Mouse (Mus musculus) B cell, adult 2 months (primary cell): Measurements from ENCODE around the gene Prkar2b.
"Not testable (repeated sequence)": the region's sequence is repeated elsewhere in the genome, so short reads cannot be mapped to it uniquely, and the experiment has no call there.

ENCODE experiments used
- DNase-seq, 2 experiments: peaks; one replicate each; pipeline ENCODE4 v3.0.0; 2022

The Prkar2b gene

DNA sequence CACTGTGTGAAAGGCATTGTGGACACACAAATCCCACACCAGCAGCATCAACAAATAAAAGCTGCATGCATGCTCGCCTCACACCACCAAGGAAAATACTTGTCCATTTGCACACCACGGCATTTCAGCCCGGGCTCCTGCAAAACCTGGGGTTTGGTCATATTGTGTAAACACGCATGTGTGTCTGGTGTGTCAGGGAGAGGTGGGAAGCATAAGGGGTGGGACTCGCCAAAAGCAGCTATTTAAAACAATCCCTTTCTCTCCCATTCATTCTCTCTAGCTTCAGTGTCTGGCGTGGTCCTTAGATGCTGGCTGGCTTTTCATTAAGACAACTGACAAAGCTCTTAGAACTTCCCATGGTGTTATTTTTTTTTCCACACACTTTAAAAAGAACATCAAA is 1.4 kb downstream of the Prkar2b start:
- no peak for DNase-seq

- DNase-seq, result no peak
Observed at GRCm38 (mm10) chr12:32059135-32059534, 2.0 kb downstream of the Prkar2b start.

DNA sequence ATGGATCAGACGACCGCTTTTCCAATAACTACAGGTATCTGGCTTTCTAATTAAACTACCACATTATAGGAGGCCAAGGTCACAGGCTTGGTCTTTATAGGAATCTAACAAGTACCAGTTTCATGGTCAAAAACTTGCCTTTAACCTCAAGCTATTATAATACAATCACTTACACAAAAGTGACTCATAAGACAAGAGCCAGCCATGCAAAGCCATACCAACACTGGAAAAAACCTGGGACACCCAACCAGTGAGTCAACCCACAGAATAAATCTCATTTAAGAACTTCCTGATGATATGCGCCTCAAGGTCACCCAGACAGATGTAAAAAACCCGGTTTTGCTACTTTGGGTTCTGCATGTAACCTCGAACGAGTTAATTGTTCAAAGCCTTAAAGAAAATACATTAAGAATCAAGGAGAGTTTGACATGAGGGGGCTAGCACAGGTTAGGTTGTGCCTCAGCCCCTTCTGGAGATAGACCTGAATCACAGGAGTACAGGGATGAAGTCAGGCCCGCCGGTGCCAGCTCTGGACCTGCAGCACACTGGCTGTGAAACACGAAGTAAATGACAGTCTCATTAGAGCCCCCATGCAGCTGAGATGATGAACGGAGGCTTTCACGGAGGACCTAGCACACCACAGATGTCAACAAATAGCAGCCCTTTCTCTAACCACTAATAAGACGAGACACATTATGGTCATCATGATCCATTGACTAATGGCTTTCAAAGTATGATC is 3.5 kb downstream of the Prkar2b start:
- no peak for DNase-seq

DNA sequence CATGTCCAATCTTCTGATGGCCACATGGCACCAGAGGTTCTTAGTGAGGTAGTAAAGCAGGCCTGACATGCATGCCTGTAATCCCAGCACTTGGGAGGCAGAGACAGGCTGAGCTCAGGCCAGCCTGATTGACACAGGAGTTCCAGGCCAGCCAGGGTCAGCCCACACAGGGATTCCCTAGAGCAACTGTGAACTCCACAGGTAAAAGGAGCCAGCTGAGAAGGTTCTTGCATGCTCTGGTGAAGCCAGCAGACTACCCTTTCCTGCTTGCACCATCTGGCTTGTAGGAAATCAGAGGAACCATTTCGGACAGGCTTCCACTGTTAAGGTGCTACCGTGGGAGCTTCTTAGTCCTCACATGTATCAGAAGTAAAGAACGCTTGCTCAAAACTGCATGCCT is 5.3 kb downstream of the Prkar2b start:
- no peak for DNase-seq

DNA sequence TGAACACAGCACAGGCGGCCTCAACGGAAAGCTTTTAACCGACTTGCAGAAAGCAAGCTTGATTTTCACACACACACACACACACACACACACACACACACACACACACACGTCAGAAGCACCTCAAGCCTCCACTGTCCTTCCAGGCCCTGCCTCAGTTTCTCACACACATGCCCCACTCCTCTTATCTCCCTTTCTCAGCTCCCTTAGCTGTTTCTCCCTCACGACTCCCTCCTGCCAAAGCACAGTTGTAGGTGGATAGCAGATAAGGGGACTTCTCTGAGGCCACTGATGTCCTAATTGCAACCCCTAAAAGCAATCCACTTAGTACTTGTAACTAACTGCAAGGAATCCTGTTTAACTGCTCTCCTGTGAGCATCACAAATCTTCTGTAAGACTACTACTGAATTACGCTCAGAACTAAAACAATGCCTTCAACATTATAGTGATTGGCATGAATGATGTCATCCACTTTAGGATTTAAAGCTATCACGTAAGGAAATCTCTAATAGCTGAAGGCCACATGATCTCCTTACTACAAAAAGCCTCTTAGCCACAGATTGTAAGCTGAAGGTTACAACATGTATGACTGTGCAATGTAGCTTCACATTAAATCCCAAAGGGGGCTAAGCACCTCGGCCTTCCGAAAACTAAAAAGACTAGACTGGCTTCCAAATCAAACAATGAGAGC is 6.5 kb downstream of the Prkar2b start:
- no peak for DNase-seq

GRCm38 (mm10) chr12:32053637-32054366 is 7.3 kb downstream of the Prkar2b start:
- DNase-seq, result no peak

DNA sequence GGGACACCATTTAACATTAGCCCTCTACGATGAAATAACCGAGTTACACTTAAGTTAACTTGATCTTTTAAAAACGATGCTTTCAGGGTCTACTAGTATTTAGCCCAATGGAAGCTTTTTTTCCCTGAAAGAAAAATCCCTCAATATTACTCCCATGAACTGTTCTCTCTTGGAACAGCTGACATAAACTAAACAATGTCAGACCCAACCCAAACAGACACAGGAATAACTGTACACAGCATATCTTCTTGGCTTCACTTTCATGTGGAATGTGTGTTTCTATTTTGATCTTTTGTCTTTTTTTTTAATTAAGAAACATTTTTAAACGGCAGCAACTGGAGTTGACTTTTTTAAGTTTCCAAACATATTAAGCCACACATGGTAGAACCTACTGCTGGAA is 8.2 kb downstream of the Prkar2b start:
- DNase-seq, result no peak

DNA sequence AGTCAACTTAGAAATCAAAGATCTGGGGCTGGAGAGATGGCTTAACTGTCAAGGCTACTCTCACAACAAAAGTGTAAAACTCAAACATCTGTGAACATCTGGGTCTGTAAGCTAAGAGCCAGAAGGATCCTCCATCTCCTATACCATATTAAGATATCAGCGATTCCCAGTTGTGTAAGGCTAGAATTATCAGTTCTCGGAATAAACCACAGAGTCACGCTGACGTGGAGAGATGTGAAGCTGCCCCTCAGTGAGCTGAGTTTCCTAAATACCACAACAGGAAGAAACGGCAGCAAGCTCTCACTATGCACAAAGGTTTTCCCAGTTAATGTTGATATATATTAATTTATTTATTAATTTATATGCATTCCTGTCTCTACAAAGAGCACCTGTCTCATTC is 10.9 kb downstream of the Prkar2b start:
- no peak for DNase-seq

GRCm38 (mm10) chr12:32045566-32046330 is 15.3 kb downstream of the Prkar2b start:
- DNase-seq, result no peak

DNA sequence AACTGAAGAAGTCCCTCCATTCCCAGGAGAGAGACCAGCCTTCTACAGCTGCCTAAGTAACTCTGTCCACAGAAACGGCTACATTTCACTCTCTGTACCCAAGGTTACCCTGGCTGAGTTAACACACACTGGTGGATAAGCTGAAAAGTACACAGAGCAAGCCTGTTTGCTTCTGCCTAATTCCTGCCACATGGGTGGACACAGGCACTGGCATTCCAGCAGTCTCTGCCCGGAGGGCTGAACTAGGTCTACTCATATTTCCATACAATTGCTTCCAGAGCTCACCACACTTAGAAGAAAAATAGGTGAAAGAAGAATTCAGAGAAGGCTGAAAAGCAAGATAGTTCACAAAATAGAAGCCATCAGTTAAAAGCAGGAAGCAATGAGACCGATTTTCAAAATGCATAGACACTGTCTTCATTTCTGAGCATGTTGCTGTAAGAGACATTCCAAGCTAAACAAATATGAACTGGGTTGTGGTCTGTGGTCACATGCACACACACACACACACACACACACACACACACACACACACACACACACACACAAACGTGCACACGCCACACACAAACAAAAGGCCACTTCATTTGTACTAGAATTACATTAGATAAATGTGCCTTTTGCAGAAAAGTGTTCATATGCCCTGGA is 16.5 kb downstream of the Prkar2b start:
- no peak for DNase-seq

DNA sequence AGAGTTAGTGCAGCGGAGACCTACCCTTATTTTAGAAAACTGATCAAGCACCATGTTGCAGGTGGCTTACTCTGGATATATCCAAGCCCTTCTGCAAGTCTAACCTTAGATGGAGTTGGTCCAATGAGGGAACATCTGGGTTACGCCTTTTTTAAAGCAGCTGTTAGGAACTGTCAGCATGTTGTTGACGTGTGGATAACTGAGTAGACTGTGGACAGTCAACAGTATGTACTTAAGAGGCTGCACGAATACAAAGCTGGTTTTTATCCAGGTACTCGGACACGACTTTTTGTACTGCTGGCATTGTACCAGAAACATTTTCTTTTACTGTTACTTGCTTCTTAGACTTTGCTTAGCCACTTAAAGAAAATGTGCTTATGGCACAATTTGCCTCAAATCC is 27.6 kb downstream of the Prkar2b start:
- DNase-seq, result no peak

DNA sequence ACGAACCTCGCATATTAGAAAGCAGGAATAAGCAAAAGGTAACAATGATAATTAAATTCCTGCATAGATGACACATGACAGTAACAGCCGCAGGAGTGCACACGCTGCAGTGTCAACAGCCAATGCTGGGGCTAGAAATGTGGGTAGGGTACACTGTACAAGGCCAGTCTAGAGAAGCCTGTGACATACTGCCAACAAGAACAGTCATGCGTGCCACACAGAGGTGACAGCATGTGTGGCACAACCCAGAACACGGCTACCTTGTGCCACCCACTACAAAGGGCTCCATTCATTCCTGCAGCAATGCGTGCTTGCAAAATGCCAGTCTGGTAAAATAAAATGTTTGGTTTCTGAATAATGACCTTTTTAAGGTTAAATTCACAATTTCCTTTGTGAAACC is 28.2 kb downstream of the Prkar2b start:
- no peak for DNase-seq

DNA sequence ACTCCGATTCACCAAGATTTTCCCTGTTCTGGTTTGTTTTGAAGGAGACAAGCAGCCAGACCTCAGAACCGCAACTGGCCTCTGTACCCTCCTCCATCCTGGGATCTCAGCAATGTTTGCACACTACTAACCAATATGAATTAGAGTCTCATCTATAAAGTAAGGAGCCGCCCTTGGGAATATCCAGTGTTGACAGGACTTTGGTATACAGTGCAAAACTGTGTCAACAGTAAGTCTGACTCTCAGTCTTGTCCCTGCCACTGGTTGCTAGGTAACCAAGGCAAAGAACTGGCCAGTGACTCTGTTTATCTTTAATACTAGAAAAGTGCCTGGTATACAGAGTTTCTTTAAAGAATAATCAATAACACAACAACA is 42.7 kb downstream of the Prkar2b start:
- no peak for DNase-seq

GRCm38 (mm10) chr12:32017636-32018375 is 43.3 kb downstream of the Prkar2b start:
- DNase-seq, result no peak

- DNase-seq, result no peak
Observed at GRCm38 (mm10) chr12:32016472-32016871, 44.6 kb downstream of the Prkar2b start.

- DNase-seq, result no peak
Observed at GRCm38 (mm10) chr12:32015268-32015769, 45.8 kb downstream of the Prkar2b start.

DNA sequence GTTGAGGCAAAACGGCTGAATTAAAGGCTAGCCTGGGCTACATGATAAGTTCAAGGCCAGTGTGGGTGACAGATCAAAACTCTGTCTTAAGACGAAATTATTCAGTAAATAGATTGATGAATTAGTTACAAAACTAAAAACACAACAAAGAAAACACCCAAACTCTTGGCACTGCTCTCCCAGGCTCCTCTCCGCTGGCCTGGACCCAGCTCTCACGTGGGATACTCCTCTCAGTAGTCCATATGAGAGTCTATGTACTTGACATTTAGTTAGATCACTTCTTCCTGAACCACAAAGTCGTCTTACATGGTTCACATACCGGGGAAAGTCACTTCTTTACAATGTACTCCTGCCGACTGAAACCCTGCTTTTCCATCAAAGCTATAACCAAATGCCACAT is 46.3 kb downstream of the Prkar2b start:
- no peak for DNase-seq

GRCm38 (mm10) chr12:32012169-32012568 is 48.9 kb downstream of the Prkar2b start:
- DNase-seq, result no peak

DNA sequence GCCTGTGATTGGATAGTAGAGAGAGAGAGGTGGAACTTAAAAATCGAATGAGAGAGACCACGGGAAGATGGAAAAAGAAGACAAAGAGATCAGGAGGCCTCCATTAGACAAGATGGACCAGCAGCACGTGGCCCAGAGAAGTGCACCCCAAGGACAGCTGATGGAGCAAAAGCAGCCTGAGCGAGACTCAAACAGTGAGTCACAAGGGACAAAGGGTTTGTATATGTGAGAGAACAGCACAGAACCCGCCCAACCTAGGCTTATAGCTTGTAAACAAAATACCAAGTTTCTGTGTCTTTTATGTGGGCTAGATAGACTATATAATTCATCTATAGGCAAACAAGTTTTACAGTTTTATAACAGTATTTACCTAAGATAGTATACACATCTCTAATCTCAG is 50.0 kb downstream of the Prkar2b start:
- no peak for DNase-seq

GRCm38 (mm10) chr12:32009985-32010369 is 51.1 kb downstream of the Prkar2b start:
- DNase-seq, result not testable (repeated sequence)

- no peak for DNase-seq
Observed at GRCm38 (mm10) chr12:32009267-32009984, 51.7 kb downstream of the Prkar2b start.
